Mouse (Mus musculus): ENCODE results near the gene Cdc25b.

DNA sequence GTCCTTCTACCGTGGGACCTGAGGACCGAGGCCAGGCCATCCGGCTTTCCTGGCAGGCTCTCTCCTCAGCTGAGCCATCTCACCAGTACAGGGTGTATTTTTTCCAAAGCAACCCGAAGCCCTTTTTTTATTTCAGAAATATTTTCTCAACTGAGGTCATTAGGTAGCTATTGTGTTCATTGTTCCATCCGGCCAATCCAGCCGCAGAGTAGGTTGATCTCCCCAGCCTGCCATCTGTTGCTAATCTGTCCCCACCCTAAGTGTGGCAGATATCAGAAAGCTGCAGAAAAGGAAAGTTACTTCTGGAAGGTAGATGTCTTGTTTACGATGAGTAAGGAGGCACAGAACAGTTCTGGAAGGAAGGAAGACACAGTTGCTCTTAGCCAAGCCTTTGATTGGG, 27.0 kb downstream of the Cdc25b start:
- TF ChIP-seq CTCF (IDR thresholded peaks at IDR 0.05; ENCODE audit: low read depth) = no peak
- peak; percentile 98 for TF ChIP-seq EP300 (IDR thresholded peaks at IDR 0.05; ENCODE audit: low read depth)

All from liver, embryonic 14.5 days (tissue).